Comparison of ENCODE assay signal across 4 mouse cellular contexts in the genomic region with DNA sequence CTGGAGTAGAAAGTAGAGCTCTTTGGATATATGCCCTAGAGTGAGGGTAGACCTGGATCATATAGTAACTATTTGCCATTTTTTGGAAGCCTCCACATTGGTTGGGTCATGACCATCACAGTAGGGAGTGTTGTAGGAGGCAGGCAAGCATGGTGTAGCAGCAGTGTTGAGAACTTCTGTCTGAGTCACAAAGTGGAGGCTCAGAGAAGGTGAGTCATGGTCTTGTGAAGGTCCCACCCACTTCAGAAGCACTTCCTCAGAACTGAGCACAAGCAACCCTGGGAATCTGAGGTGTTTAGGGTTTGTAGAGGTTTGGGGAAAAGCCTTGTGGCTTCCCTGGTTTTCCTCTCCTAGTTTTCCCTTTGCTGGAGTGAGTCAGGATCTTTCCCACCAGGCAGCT. TPM values are rescaled to one million over a fixed set of nuclear protein-coding genes. Genes with fewer than 3 reads are reported as not detected.
"Had no signal": no experiment of that assay in that cellular context is flagged by ENCODE, and none has a peak within 500 bp of the region (broad histone marks: within the 10 kb centered on the region; RNA-seq: fewer than 3 reads in every experiment).

No protein-coding gene starts in this region.

RNA-seq across cellular contexts. Expression of gene H60b, which starts 10.7 kb away (rescaled TPM):
- polyA plus RNA-seq: small intestine, adult 2 months; spleen, adult 2 months; testis, adult 2 months; thymus, adult 2 months had no signal
